Mouse (Mus musculus): ENCODE measurements around the gene Slc15a3. TPM values are rescaled to one million over a fixed set of nuclear protein-coding genes. Genes with fewer than 3 reads are reported as not detected.

Slc15a3 gene
- total RNA-seq, 1 experiment, result 2.2 TPM

DNA sequence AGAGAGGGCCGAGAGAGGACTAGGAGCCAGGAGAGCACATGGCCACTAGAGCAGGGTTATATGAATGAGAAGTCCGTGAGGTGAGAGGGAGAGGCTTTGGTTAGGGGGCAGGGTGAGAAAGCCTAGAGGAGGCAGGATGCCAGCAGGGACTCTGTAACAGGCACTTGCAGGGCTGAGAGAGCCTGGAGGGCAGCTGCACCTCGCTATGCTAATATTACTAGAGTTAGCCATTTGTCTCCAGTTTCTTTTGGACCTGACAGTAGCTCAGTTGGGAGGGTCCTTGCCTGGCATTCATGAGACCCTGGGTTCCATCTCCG lies 29.4 kb upstream of the Slc15a3 start:
- Histone ChIP-seq H3K36me3 (ENCODE audit: control insufficient read depth, insufficient read depth, low read length, poor library complexity, severe bottlenecking) (no peaks in the 10 kb centered on the region), H3K4me3 (ENCODE audit: insufficient read depth in 1 of 2, low read depth in 1 of 2, low read length in 2 of 2, poor library complexity in 1 of 2, severe bottlenecking in 1 of 2) (no peak overlapping the region), H3K4me1 (ENCODE audit: control insufficient read depth in 2 of 2, insufficient read depth in 2 of 2, low read length in 2 of 2, poor library complexity in 1 of 2) (no peaks in the 10 kb centered on the region), H3K9me3 (ENCODE audit: control insufficient read depth, insufficient read depth, low read depth, low read length) (no peaks in the 10 kb centered on the region), H3K27ac (ENCODE audit: insufficient read depth, low read depth, low read length, poor library complexity, severe bottlenecking) (no peak overlapping the region), H3K9ac (ENCODE audit: insufficient read depth, low read depth, low read length, poor library complexity, severe bottlenecking) (no peak overlapping the region)
- TF ChIP-seq ZNF384 (IDR thresholded peaks at IDR 0.05; ENCODE audit: low read depth, low read length) (no peak), HCFC1 (IDR thresholded peaks at IDR 0.05; ENCODE audit: borderline replicate concordance, insufficient read depth, low read length) (no peak), CHD2 (IDR thresholded peaks at IDR 0.05; ENCODE audit: low read depth, low read length) (no peak), MAFK (IDR thresholded peaks at IDR 0.05; ENCODE audit: insufficient read depth, low read depth, low read length) (no peak), ZC3H11A (IDR thresholded peaks at IDR 0.05; ENCODE audit: borderline replicate concordance, low read depth, low read length) (no peak)
- DNase-seq (ENCODE audit: low read depth, low spot score), result no peak
- in situ Hi-C loops (cut with MboI; ENCODE audit: low sequenced_read_pairs in 2 of 2, unreplicated experiment in 2 of 2), result no loop called here

DNA sequence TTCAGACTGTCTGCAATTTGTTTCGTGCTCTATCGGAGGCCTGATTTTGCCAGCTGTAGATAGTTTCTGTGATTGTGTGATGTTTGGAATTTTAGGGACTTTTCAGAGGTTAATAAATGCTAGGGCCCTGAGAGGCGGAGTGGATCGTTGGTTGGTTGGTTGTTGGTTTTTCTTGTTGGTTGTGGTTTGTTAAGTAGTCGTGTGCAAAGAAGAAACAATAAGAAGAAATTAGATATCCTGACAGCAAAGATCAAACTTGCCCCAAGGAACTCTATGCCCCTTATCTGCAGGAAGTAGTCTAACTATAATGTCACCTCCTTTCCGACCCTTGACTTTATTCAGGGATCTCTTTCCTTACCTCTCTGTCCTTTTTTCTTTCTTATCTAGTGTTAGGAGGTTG lies 28.1 kb upstream of the Slc15a3 start:
- Histone ChIP-seq H3K36me3 (ENCODE audit: control insufficient read depth, insufficient read depth, low read length, poor library complexity, severe bottlenecking) (no peaks in the 10 kb centered on the region), H3K27ac (ENCODE audit: insufficient read depth, low read depth, low read length, poor library complexity, severe bottlenecking) (no peak overlapping the region), H3K9ac (ENCODE audit: insufficient read depth, low read depth, low read length, poor library complexity, severe bottlenecking) (no peak overlapping the region), H3K4me3 (ENCODE audit: insufficient read depth in 1 of 2, low read depth in 1 of 2, low read length in 2 of 2, poor library complexity in 1 of 2, severe bottlenecking in 1 of 2) (no peak overlapping the region), H3K4me1 (ENCODE audit: control insufficient read depth in 2 of 2, insufficient read depth in 2 of 2, low read length in 2 of 2, poor library complexity in 1 of 2) (no peaks in the 10 kb centered on the region), H3K9me3 (ENCODE audit: control insufficient read depth, insufficient read depth, low read depth, low read length) (no peaks in the 10 kb centered on the region)
- DNase-seq (ENCODE audit: low read depth, low spot score), result no peak
- in situ Hi-C loops (cut with MboI; ENCODE audit: low sequenced_read_pairs in 2 of 2, unreplicated experiment in 2 of 2), result no loop called here
- TF ChIP-seq MAFK (IDR thresholded peaks at IDR 0.05; ENCODE audit: insufficient read depth, low read depth, low read length), result no peak
- TF ChIP-seq ZC3H11A (IDR thresholded peaks at IDR 0.05; ENCODE audit: borderline replicate concordance, low read depth, low read length), result no peak
- no peak for TF ChIP-seq HCFC1 (IDR thresholded peaks at IDR 0.05; ENCODE audit: borderline replicate concordance, insufficient read depth, low read length)
- no peak for TF ChIP-seq ZNF384 (IDR thresholded peaks at IDR 0.05; ENCODE audit: low read depth, low read length)
- no peak for TF ChIP-seq CHD2 (IDR thresholded peaks at IDR 0.05; ENCODE audit: low read depth, low read length)

DNA sequence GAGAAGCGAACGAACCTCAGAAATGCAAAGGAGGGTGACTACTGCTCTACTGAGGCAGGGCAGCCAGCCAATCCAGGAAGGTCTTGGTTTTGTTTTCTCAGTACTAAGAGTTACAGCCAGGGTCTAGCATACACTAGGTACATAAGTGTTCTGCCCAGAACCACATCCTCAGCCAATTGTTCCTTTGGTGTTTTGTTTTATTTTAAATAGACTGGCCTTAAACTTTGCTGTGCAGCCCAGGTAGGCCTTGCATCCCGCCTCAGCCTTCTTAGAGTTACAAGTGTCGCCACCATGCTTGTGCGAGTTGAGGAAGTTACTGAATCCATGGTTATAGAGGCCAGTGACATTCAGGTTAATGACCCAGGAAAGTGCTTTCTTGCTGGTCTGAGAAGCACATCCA lies 26.5 kb upstream of the Slc15a3 start:
- TF ChIP-seq MAFK (IDR thresholded peaks at IDR 0.05; ENCODE audit: insufficient read depth, low read depth, low read length), result no peak
- no peak for TF ChIP-seq CHD2 (IDR thresholded peaks at IDR 0.05; ENCODE audit: low read depth, low read length)
- no peak for TF ChIP-seq ZC3H11A (IDR thresholded peaks at IDR 0.05; ENCODE audit: borderline replicate concordance, low read depth, low read length)
- TF ChIP-seq ZNF384 (IDR thresholded peaks at IDR 0.05; ENCODE audit: low read depth, low read length), result no peak
- TF ChIP-seq HCFC1 (IDR thresholded peaks at IDR 0.05; ENCODE audit: borderline replicate concordance, insufficient read depth, low read length), result no peak
- H3K9ac ChIP-seq (ENCODE audit: insufficient read depth, low read depth, low read length, poor library complexity, severe bottlenecking), result no peak overlapping the region
- H3K4me1 ChIP-seq (ENCODE audit: control insufficient read depth in 2 of 2, insufficient read depth in 2 of 2, low read length in 2 of 2, poor library complexity in 1 of 2), result no peaks in the 10 kb centered on the region; a peak in 1 of 4 replicates
- in situ Hi-C loops (cut with MboI; ENCODE audit: low sequenced_read_pairs in 2 of 2, unreplicated experiment in 2 of 2), result no loop called here
- H3K27ac ChIP-seq (ENCODE audit: insufficient read depth, low read depth, low read length, poor library complexity, severe bottlenecking), result no peak overlapping the region
- no peak for DNase-seq (ENCODE audit: low read depth, low spot score)
- H3K4me3 ChIP-seq (ENCODE audit: insufficient read depth in 1 of 2, low read depth in 1 of 2, low read length in 2 of 2, poor library complexity in 1 of 2, severe bottlenecking in 1 of 2), result no peak overlapping the region
- no peaks in the 10 kb centered on the region for H3K9me3 ChIP-seq (ENCODE audit: control insufficient read depth, insufficient read depth, low read depth, low read length)
- no peaks in the 10 kb centered on the region for H3K36me3 ChIP-seq (ENCODE audit: control insufficient read depth, insufficient read depth, low read length, poor library complexity, severe bottlenecking)

DNA sequence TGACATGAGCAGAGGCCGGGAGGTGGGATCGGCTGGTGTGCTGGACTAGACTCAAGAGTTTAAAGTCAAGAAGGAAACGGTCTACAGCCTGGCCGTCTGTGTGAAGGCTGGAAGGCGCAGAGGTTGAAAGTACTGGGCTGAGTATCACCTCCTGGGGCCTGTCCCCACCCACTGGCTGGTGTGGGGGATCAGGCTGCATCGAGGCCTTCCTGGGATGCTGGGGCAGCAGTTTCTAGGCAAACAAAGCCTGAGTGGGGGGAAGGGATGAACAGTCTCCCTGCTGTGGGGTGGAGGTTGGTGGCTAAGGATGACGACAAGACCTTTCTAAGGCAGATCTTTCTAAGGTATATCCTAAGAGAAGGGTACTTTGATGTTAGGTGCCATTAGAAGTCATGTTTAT lies 25.6 kb upstream of the Slc15a3 start:
- Histone ChIP-seq H3K27ac (ENCODE audit: insufficient read depth, low read depth, low read length, poor library complexity, severe bottlenecking) (no peak overlapping the region), H3K9ac (ENCODE audit: insufficient read depth, low read depth, low read length, poor library complexity, severe bottlenecking) (no peak overlapping the region), H3K4me3 (ENCODE audit: insufficient read depth in 1 of 2, low read depth in 1 of 2, low read length in 2 of 2, poor library complexity in 1 of 2, severe bottlenecking in 1 of 2) (no peak overlapping the region), H3K4me1 (ENCODE audit: control insufficient read depth in 2 of 2, insufficient read depth in 2 of 2, low read length in 2 of 2, poor library complexity in 1 of 2) (peaks cover 0 to 4% of the 10 kb centered on the region in 2 experiments; a peak in 1 of 4 replicates), H3K9me3 (ENCODE audit: control insufficient read depth, insufficient read depth, low read depth, low read length) (no peaks in the 10 kb centered on the region), H3K36me3 (ENCODE audit: control insufficient read depth, insufficient read depth, low read length, poor library complexity, severe bottlenecking) (no peaks in the 10 kb centered on the region)
- DNase-seq (ENCODE audit: low read depth, low spot score), result no peak
- in situ Hi-C loops (cut with MboI; ENCODE audit: low sequenced_read_pairs in 2 of 2, unreplicated experiment in 2 of 2), result no loop called here
- TF ChIP-seq CHD2 (IDR thresholded peaks at IDR 0.05; ENCODE audit: low read depth, low read length) (no peak), ZC3H11A (IDR thresholded peaks at IDR 0.05; ENCODE audit: borderline replicate concordance, low read depth, low read length) (no peak), ZNF384 (IDR thresholded peaks at IDR 0.05; ENCODE audit: low read depth, low read length) (no peak), HCFC1 (IDR thresholded peaks at IDR 0.05; ENCODE audit: borderline replicate concordance, insufficient read depth, low read length) (no peak), MAFK (IDR thresholded peaks at IDR 0.05; ENCODE audit: insufficient read depth, low read depth, low read length) (no peak)

DNA sequence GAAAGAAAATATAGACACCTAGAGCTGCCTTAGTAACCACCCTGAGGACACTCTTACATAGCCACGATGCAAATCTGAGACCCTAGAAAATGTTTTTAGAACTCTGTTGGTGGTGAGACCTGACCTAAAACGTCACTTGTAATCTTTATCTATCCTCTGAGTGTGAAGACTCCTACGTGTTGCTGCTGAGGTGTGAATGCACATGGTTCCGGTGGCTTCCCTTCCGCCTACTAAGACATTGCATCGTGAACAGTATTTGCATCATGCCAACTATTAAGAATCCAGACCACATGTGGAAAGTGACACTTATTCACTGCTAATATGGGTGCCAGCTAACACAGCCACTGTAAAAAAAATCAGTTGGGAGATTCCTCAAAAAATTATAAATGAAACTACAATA lies 23.7 kb upstream of the Slc15a3 start:
- in situ Hi-C loops (cut with MboI; ENCODE audit: low sequenced_read_pairs in 2 of 2, unreplicated experiment in 2 of 2), result no loop called here
- Histone ChIP-seq H3K9ac (ENCODE audit: insufficient read depth, low read depth, low read length, poor library complexity, severe bottlenecking) (no peak overlapping the region), H3K4me3 (ENCODE audit: insufficient read depth in 1 of 2, low read depth in 1 of 2, low read length in 2 of 2, poor library complexity in 1 of 2, severe bottlenecking in 1 of 2) (no peak overlapping the region), H3K9me3 (ENCODE audit: control insufficient read depth, insufficient read depth, low read depth, low read length) (no peaks in the 10 kb centered on the region), H3K36me3 (ENCODE audit: control insufficient read depth, insufficient read depth, low read length, poor library complexity, severe bottlenecking) (no peaks in the 10 kb centered on the region), H3K27ac (ENCODE audit: insufficient read depth, low read depth, low read length, poor library complexity, severe bottlenecking) (no peak overlapping the region), H3K4me1 (ENCODE audit: control insufficient read depth in 2 of 2, insufficient read depth in 2 of 2, low read length in 2 of 2, poor library complexity in 1 of 2) (peaks cover 0 to 4% of the 10 kb centered on the region in 2 experiments; a peak in 1 of 4 replicates)
- DNase-seq (ENCODE audit: low read depth, low spot score), result no peak
- no peak for TF ChIP-seq ZC3H11A (IDR thresholded peaks at IDR 0.05; ENCODE audit: borderline replicate concordance, low read depth, low read length)
- TF ChIP-seq ZNF384 (IDR thresholded peaks at IDR 0.05; ENCODE audit: low read depth, low read length), result no peak
- TF ChIP-seq HCFC1 (IDR thresholded peaks at IDR 0.05; ENCODE audit: borderline replicate concordance, insufficient read depth, low read length), result no peak
- no peak for TF ChIP-seq MAFK (IDR thresholded peaks at IDR 0.05; ENCODE audit: insufficient read depth, low read depth, low read length)
- TF ChIP-seq CHD2 (IDR thresholded peaks at IDR 0.05; ENCODE audit: low read depth, low read length), result no peak
